Mouse (Mus musculus) gastrocnemius, adult 2 months (tissue): ENCODE data around the gene Ncoa3. TPM values are rescaled to one million over a fixed set of nuclear protein-coding genes. Genes with fewer than 3 reads are reported as not detected.

ENCODE experiments used
- DNase-seq: peaks from one replicate; pipeline ENCODE4 v3.0.0; 2022
- H3K27ac ChIP-seq: fragments of 200-600 bp; 2 replicates; pipeline ENCODE4 v1.8.1; 2022; ENCODE audit warnings: mild to moderate bottlenecking
- H3K4me3 ChIP-seq: fragments of 200-600 bp; 2 replicates; pipeline ENCODE4 v1.8.1; 2022; ENCODE audit warnings: mild to moderate bottlenecking, moderate library complexity
- CTCF ChIP-seq: fragments of 200-600 bp; IDR thresholded peaks from 2 replicates; pipeline ENCODE4 v1.8.1; 2022; ENCODE audit warnings: antibody characterized with exemption, mild to moderate bottlenecking, moderate library complexity
- intact Hi-C: fragments of 180-260 bp; cut with DNase I; formaldehyde crosslinking; loops from one replicate; pipeline ENCODE4 v1.15.1; 2025
- total RNA-seq, 2 experiments: library from RNA; stranded (reverse); gene quantifications; 2 replicates each; pipeline ENCODE4 v1.2.3; 2021

Ncoa3 gene
- total RNA-seq, 2 experiments from 2014 or later: 21.0 to 24.8 TPM

DNA sequence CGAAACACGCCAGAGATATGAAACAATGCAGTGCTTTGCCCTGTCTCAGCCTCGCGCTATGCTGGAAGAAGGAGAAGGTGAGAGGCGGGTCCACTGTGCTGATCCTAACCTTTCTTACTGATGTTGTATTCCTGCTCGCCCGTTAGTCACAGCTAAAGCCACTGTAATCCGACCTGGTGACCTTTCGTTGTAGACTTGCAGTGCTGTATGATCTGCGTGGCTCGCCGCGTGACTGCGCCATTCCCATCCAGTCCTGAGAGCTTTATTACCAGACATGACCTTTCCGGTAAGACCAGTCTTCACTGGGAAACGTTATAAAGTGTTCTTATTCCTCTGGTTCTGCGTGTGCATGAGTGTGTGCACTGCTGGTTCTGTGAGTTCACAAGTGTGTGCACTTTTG, 59.0 kb downstream of the Ncoa3 start:
- TF ChIP-seq CTCF: no peak
- intact Hi-C loops: no loop called here
- Histone ChIP-seq H3K27ac (peak overlapping the region; percentile 85), H3K4me3 (no peak overlapping the region; the same call in 1 of the 2 replicates)
- DNase-seq: peak; percentile 75

- TF ChIP-seq CTCF: no peak
- H3K27ac ChIP-seq: peak overlapping the region; percentile 85
- intact Hi-C loops: no loop called here
- H3K4me3 ChIP-seq: no peak overlapping the region; the same call in 1 of the 2 replicates
- DNase-seq: no peak
These were observed 59.5 kb downstream of the Ncoa3 start for GRCm38 (mm10) chr2:166051966-166052365.

DNA sequence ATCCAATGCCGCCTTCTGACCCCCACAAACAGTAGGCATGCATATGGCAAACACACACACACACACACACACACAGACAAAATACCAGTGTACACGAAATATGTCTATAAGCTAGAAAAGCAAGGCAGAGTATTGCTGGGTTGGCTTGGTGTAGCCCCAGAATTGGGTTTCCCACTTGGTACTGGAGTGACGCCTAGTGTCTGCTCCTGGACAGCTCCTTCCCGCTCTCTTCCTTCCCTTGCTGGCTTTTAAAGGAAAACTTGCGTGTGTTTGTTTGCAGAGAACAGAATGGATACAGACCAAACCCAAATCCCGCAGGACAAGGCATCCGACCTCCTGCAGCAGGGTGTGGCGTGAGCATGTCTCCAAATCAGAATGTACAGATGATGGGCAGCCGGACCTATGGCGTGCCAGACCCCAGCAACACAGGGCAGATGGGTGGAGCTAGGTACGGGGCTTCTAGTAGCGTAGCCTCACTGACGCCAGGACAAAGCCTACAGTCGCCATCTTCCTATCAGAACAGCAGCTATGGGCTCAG, 61.6 kb downstream of the Ncoa3 start:
- intact Hi-C loops: no loop called here
- TF ChIP-seq CTCF: peak; percentile 51
- DNase-seq: no peak
- H3K27ac ChIP-seq: no peak overlapping the region
- H3K4me3 ChIP-seq: no peak overlapping the region

DNA sequence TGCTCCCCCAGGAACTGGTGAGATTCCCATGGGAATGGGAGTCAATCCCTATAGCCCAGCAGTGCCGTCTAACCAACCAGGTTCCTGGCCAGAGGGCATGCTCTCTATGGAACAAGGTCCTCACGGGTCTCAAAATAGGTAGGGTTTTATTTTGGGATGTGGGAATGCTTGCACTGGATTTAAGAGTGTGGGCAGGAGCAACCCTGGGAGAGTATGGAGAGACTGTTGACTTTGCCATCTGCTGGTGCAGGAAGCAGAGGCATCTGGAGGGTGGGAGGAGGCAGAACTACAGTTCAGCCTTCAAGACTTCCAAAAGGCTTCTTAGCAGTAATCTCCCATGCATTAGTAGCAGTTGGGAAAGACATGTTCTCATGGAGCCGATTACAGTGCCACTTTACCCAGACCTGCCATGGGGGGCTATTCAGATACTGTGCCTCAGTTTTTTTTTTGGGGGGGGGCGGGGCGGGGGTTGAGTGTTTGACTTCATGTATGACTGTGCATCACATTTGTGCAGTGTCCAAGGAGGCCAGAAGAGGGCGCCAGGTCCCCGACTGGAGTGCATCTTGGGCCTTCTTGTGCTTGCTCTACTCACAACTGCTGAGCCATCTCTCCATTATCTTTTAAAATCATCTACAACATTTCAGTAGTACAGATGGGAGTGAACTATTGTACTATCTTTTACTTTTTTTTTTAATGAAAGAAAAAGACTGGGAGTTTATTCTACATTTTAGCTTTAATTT, 67.4 kb downstream of the Ncoa3 start:
- DNase-seq: peak; percentile 67
- intact Hi-C loops: no loop called here
- 0 out of 2 replicates have a peak overlapping the region, but pooled peaks have one; percentile 32 for H3K27ac ChIP-seq
- no peak overlapping the region for H3K4me3 ChIP-seq
- TF ChIP-seq CTCF: peak; percentile 55

- Histone ChIP-seq H3K4me3 (no peak overlapping the region), H3K27ac (peak overlapping the region; percentile 70)
- no peak for DNase-seq
- no peak for TF ChIP-seq CTCF
- intact Hi-C loops: no loop called here
These were observed 69.6 kb downstream of the Ncoa3 start for GRCm38 (mm10) chr2:166062008-166062407.

DNA sequence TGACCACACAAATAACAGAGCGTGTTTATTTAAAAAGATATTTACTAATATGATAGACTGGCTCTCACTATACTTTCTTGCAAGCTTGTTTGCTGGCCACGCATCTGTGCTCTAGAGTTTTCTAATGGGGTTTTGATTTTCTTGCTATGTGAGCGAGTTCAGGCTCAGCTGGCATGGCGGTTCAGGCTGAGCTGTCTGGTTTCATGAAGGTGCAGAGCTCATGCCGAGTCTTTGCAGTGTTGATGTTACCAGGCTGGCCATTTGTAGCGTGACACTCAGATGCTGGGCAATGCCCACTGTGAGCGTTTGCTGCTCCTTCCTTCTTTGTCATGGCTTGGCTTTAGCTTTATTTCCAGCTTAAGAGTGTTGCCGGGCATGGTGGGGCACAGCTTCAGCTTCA, 70.0 kb downstream of the Ncoa3 start:
- Histone ChIP-seq H3K27ac (peak overlapping the region; percentile 70), H3K4me3 (no peak overlapping the region)
- TF ChIP-seq CTCF: no peak
- intact Hi-C loops: no loop called here
- no peak for DNase-seq

DNA sequence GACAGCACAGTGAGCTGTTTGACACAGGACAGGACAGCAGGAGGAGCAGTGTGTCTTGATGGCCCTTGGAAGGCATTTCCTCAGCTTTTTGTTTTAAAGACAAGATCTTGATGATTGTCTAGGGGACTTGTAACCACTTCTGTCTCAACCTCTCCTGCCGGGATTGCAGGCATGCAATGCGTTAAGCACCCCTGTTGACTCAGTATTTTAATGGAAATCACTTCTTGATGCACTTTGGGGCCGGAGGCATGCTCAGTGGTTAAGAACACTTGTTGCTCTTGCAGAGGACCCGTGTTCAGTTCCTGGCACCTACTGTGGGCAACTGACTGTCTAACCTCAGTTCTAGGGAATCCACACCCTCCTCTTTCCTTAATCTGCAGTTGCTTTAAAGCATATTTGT, 74.0 kb downstream of the Ncoa3 start:
- no peak overlapping the region for H3K4me3 ChIP-seq
- no peak overlapping the region for H3K27ac ChIP-seq
- no peak for TF ChIP-seq CTCF
- no peak for DNase-seq
- intact Hi-C loops: no loop called here

GRCm38 (mm10) chr2:166068261-166068660, 75.8 kb downstream of the Ncoa3 start:
- no peak overlapping the region for H3K27ac ChIP-seq
- no peak for DNase-seq
- no peak overlapping the region for H3K4me3 ChIP-seq
- TF ChIP-seq CTCF: no peak
- intact Hi-C loops: no loop called here

DNA sequence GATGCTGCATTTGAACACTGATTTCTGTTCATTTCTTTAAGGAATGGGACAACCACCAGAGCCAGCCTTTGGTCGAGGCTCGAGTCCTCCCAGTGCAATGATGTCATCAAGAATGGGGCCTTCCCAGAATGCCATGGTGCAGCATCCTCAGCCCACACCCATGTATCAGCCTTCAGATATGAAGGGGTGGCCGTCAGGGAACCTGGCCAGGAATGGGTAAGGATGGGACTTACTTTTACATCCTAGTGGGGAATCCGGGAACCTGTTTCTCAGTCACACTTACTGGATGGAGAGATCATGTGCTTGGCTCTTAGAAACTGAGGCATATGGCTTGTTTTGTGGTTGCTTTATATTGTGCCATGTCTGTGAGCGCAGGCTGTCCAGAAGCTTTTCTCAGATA, 76.7 kb downstream of the Ncoa3 start:
- DNase-seq: no peak
- intact Hi-C loops: no loop called here
- Histone ChIP-seq H3K27ac (no peak overlapping the region), H3K4me3 (no peak overlapping the region)
- TF ChIP-seq CTCF: no peak

DNA sequence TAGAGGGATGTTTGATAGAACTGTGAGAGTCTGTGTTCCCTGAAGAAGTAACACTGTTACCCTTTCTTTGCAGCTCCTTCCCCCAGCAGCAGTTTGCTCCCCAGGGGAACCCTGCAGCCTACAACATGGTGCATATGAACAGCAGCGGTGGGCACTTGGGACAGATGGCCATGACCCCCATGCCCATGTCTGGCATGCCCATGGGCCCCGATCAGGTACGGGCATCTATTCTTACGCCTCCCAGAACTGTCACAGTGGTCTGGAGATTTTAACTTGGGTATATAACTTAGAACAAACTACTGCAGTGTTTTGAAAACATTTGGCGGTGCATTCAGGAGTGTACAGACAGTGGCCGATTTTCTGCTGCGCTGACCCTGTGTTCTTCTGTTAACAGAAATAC, 77.3 kb downstream of the Ncoa3 start:
- Histone ChIP-seq H3K27ac (no peak overlapping the region), H3K4me3 (no peak overlapping the region)
- no peak for DNase-seq
- TF ChIP-seq CTCF: no peak
- intact Hi-C loops: no loop called here

- TF ChIP-seq CTCF: no peak
- Histone ChIP-seq H3K4me3 (no peak overlapping the region), H3K27ac (no peak overlapping the region)
- intact Hi-C loops: no loop called here
- DNase-seq: no peak
These were observed 79.0 kb downstream of the Ncoa3 start for GRCm38 (mm10) chr2:166071481-166071880.

DNA sequence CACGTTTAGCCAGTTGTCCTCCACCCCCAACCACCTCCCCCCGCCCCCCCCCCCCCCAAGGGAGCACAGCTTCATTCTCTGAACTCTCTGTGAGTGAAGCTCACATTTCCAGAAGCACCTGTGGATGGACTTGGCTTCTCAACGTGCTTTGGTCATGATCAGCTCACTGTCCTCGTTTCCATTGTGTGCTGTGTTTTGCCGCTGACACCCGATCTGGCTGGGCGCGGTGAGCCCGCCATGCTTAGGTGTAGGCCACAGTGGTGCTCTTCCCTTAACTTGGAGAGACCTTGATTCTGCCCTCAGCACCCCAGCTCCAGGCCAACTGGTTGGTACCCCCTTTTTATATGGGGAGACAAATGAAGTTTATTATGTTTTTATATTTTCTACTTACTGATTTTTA, 79.5 kb downstream of the Ncoa3 start:
- intact Hi-C loops: no loop called here
- no peak for DNase-seq
- Histone ChIP-seq H3K4me3 (no peak overlapping the region), H3K27ac (no peak overlapping the region)
- no peak for TF ChIP-seq CTCF

- intact Hi-C loops: no loop called here
- Histone ChIP-seq H3K4me3 (no peak overlapping the region), H3K27ac (peak overlapping the region; percentile 58)
- no peak for TF ChIP-seq CTCF
- DNase-seq: no peak
These were observed 80.6 kb downstream of the Ncoa3 start for GRCm38 (mm10) chr2:166073082-166073481.

GRCm38 (mm10) chr2:166074322-166074721, 81.9 kb downstream of the Ncoa3 start:
- DNase-seq: no peak
- peak overlapping the region; percentile 54 for H3K27ac ChIP-seq
- intact Hi-C loops: no loop called here
- H3K4me3 ChIP-seq: no peak overlapping the region
- no peak for TF ChIP-seq CTCF
